Mouse (Mus musculus) embryonic facial prominence, embryonic 14.5 days (tissue): Measurements from ENCODE around the gene Acaca. TPM values are rescaled to one million over a fixed set of nuclear protein-coding genes. Genes with fewer than 3 reads are reported as not detected.

Experiments used
- ATAC-seq: fragments of 200-750 bp; cut with Nextera tagmentation; 2 replicates; pipeline ENCODE4 v1.8.0; 2017; ENCODE audit warnings: low read depth, moderate number of reproducible peaks, moderate TSS enrichment
- DNase-seq: peaks from one replicate; pipeline ENCODE4 v3.0.0-alpha.2; 2015; ENCODE audit warnings: low spot score
- H3K27ac ChIP-seq: fragments of 300-500 bp; sonication (generic); replicated peaks from 2 replicates; pipeline ENCODE4 v1.5.1; 2014; ENCODE audit warnings: low read depth, mild to moderate bottlenecking, low read length, moderate library complexity
- H3K27me3 ChIP-seq: fragments of 300-500 bp; sonication (generic); replicated peaks from 2 replicates; pipeline ENCODE4 v1.6.1; 2014; ENCODE audit warnings: low read length; ENCODE audit not compliant: control insufficient read depth, insufficient read depth
- H3K36me3 ChIP-seq: fragments of 300-500 bp; sonication (generic); 2 replicates; pipeline ENCODE4 v1.6.1; 2014; ENCODE audit warnings: low read length, mixed read lengths; ENCODE audit not compliant: control insufficient read depth, insufficient read depth
- H3K4me1 ChIP-seq: fragments of 300-500 bp; sonication (generic); 2 replicates; pipeline ENCODE4 v1.6.1; 2014; ENCODE audit warnings: antibody characterized with exemption, low read length; ENCODE audit not compliant: control insufficient read depth, insufficient read depth
- H3K4me2 ChIP-seq: fragments of 300-500 bp; sonication (generic); 2 replicates; pipeline ENCODE4 v1.6.1; 2014; ENCODE audit warnings: low read depth, mild to moderate bottlenecking, low read length, moderate library complexity, mixed read lengths
- H3K4me3 ChIP-seq: fragments of 300-500 bp; sonication (generic); 2 replicates; pipeline ENCODE4 v1.5.1; 2014; ENCODE audit warnings: low read depth, mild to moderate bottlenecking, low read length
- H3K9ac ChIP-seq: fragments of 300-500 bp; sonication (generic); 2 replicates; pipeline ENCODE4 v1.6.1; 2014; ENCODE audit warnings: low read depth, mild to moderate bottlenecking, low read length, moderate library complexity, mixed read lengths
- H3K9me3 ChIP-seq: fragments of 300-500 bp; sonication (generic); 2 replicates; pipeline ENCODE4 v1.6.1; 2016; ENCODE audit warnings: low read length; ENCODE audit not compliant: control insufficient read depth
- WGBS: fragments of 180-500 bp; shearing (Covaris S2); extraction: QIAGEN DNeasy Blood & Tissue Kit; methylation state at CpG from one replicate; pipeline ENCODE4 v1.1.7; 2014; 5-methylcytosine and 5-hydroxymethylcytosine counted together
- polyA plus RNA-seq: library from polyadenylated mRNA; unstranded; fragments of >200 nt; fragmentation: Nextera tagmentation; extraction: Ambion mirVana; gene quantifications from 2 replicates; pipeline ENCODE4 v1.2.1, GENCODE M21; 2014

The Acaca gene
- polyA plus RNA-seq, 1 experiment from 2014 or later: 17.4 TPM

- peak; percentile 68; the same call in 1 of the 2 replicates for ATAC-seq
- H3K36me3 ChIP-seq: no peaks in the 10 kb centered on the region
- H3K9me3 ChIP-seq: no peaks in the 10 kb centered on the region
- H3K27ac ChIP-seq: peak overlapping the region; percentile 39; the same call in 1 of the 2 replicates
- H3K4me2 ChIP-seq: no peak overlapping the region
- H3K27me3 ChIP-seq: no peaks in the 10 kb centered on the region
- WGBS: 61% methylated on average over 6 of the region's 6 CpGs
- no peak overlapping the region for H3K9ac ChIP-seq
- 0 out of 2 replicates have a peak, but pooled peaks cover 6% of the 10 kb centered on the region for H3K4me1 ChIP-seq
- no peak overlapping the region for H3K4me3 ChIP-seq
- peak; percentile 56 for DNase-seq
Measured at GRCm38 (mm10) chr11:84344522-84345236, 215.2 kb downstream of the Acaca start.

- WGBS: 86% methylated on average over 2 of the region's 2 CpGs
- Histone ChIP-seq H3K9ac (no peak overlapping the region), H3K36me3 (no peaks in the 10 kb centered on the region), H3K27me3 (no peaks in the 10 kb centered on the region), H3K4me3 (no peak overlapping the region), H3K27ac (no peak overlapping the region), H3K4me1 (0 out of 2 replicates have a peak, but pooled peaks cover 6% of the 10 kb centered on the region), H3K4me2 (no peak overlapping the region), H3K9me3 (no peaks in the 10 kb centered on the region)
- no peak for DNase-seq
- no peak for ATAC-seq
Measured at GRCm38 (mm10) chr11:84347766-84348165, 218.3 kb downstream of the Acaca start.

GRCm38 (mm10) chr11:84348843-84349825, 219.7 kb downstream of the Acaca start:
- DNase-seq (no peak), ATAC-seq (no peak)
- Histone ChIP-seq H3K27me3 (no peaks in the 10 kb centered on the region), H3K4me3 (no peak overlapping the region), H3K9ac (no peak overlapping the region), H3K27ac (no peak overlapping the region), H3K4me1 (0 out of 2 replicates have a peak, but pooled peaks cover 6% of the 10 kb centered on the region), H3K4me2 (no peak overlapping the region), H3K9me3 (no peaks in the 10 kb centered on the region), H3K36me3 (0 out of 2 replicates have a peak, but pooled peaks cover 3% of the 10 kb centered on the region)
- 85% methylated on average over 16 of the region's 16 CpGs for WGBS

GRCm38 (mm10) chr11:84351150-84351549, 221.7 kb downstream of the Acaca start:
- H3K27me3 ChIP-seq: no peaks in the 10 kb centered on the region
- no peaks in the 10 kb centered on the region for H3K4me1 ChIP-seq
- no peak overlapping the region for H3K27ac ChIP-seq
- ATAC-seq (no peak), DNase-seq (no peak)
- H3K36me3 ChIP-seq: 0 out of 2 replicates have a peak, but pooled peaks cover 3% of the 10 kb centered on the region
- H3K9me3 ChIP-seq: no peaks in the 10 kb centered on the region
- no peak overlapping the region for H3K4me2 ChIP-seq
- no peak overlapping the region for H3K4me3 ChIP-seq
- H3K9ac ChIP-seq: no peak overlapping the region
- 89% methylated on average over 1 of the region's 1 CpGs for WGBS

- WGBS: 90% methylated on average over 7 of the region's 7 CpGs
- H3K36me3 ChIP-seq: 0 out of 2 replicates have a peak, but pooled peaks cover 3% of the 10 kb centered on the region
Measured at GRCm38 (mm10) chr11:84353058-84353726, 223.7 kb downstream of the Acaca start.

GRCm38 (mm10) chr11:84357304-84357703, 227.8 kb downstream of the Acaca start:
- ATAC-seq (no peak), DNase-seq (no peak)
- Histone ChIP-seq H3K9ac (no peak overlapping the region), H3K4me3 (no peak overlapping the region), H3K36me3 (0 out of 2 replicates have a peak, but pooled peaks cover 3% of the 10 kb centered on the region), H3K4me2 (no peak overlapping the region), H3K9me3 (no peaks in the 10 kb centered on the region), H3K4me1 (no peaks in the 10 kb centered on the region), H3K27ac (no peak overlapping the region), H3K27me3 (no peaks in the 10 kb centered on the region)
- WGBS: 79% methylated on average over 3 of the region's 3 CpGs

More at GRCm38 (mm10) chr11:84353058-84353726, 223.7 kb downstream of the Acaca start:
- Histone ChIP-seq H3K27ac (no peak overlapping the region), H3K9me3 (no peaks in the 10 kb centered on the region), H3K9ac (no peak overlapping the region), H3K4me2 (no peak overlapping the region), H3K4me1 (no peaks in the 10 kb centered on the region), H3K27me3 (no peaks in the 10 kb centered on the region), H3K4me3 (no peak overlapping the region)
- ATAC-seq (no peak), DNase-seq (no peak)

- 61% methylated on average over 2 of the region's 2 CpGs for WGBS
- Histone ChIP-seq H3K27me3 (no peaks in the 10 kb centered on the region), H3K4me1 (no peaks in the 10 kb centered on the region), H3K27ac (no peak overlapping the region), H3K9ac (no peak overlapping the region), H3K4me3 (no peak overlapping the region), H3K36me3 (0 out of 2 replicates have a peak, but pooled peaks cover 3% of the 10 kb centered on the region), H3K4me2 (no peak overlapping the region), H3K9me3 (no peaks in the 10 kb centered on the region)
- no peak for DNase-seq
- ATAC-seq: no peak
Measured at GRCm38 (mm10) chr11:84357771-84358170, 228.3 kb downstream of the Acaca start.

- WGBS: 91% methylated on average over 5 of the region's 5 CpGs
- H3K4me2 ChIP-seq: no peak overlapping the region
- peaks cover 22% of the 10 kb centered on the region for H3K36me3 ChIP-seq
- no peak for ATAC-seq
- no peaks in the 10 kb centered on the region for H3K9me3 ChIP-seq
- no peak overlapping the region for H3K27ac ChIP-seq
- no peak overlapping the region for H3K9ac ChIP-seq
- H3K4me3 ChIP-seq: no peak overlapping the region
- no peaks in the 10 kb centered on the region for H3K4me1 ChIP-seq
- DNase-seq: no peak
- H3K27me3 ChIP-seq: no peaks in the 10 kb centered on the region
Measured at GRCm38 (mm10) chr11:84361551-84361950, 232.1 kb downstream of the Acaca start.
